Comparison of ENCODE assay signal across 8 mouse cellular contexts in the genomic region with DNA sequence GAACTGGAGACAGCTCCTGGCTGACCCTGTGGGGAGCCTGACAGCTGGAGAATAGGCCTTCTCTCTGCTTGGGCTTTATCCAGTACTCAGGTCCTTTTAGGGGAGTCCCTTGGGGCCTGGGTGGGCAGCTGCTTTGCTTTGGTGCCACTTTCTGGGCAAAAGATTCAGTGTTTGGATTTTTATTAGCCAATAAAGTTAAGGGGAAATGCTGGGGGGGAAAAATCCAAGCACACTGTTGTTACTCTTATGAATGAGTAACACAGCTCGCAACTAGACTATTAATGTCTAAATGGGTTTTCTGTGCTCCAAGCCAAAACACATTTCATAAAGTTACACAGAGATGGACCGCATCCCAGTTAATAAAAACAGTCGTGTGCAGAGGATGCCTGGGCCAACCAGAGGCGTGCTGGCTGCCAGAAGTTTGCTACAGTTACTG.
DNase-seq lines count a peak whose midpoint lies in the region; ATAC-seq lines count a peak whose summit lies in the region.

No protein-coding gene starts in this region.

- H3K27ac ChIP-seq in limb, embryonic 12.5 days = no peak overlapping the region
- H3K27ac ChIP-seq in limb, embryonic 10.5 days = no peak overlapping the region

- H3K9ac ChIP-seq in limb, embryonic 12.5 days (replicated peaks) = no peak overlapping the region

- ATAC-seq in cerebellum, adult (ENCODE audit: insufficient number of reproducible peaks, low FRiP score, low TSS enrichment) = no peak
- 0 out of 2 replicates have a peak, but pooled peaks have one; percentile 37 for ATAC-seq in limb, embryonic 12.5 days (ENCODE audit: insufficient number of reproducible peaks, insufficient read depth, low FRiP score, low TSS enrichment, low read depth)

- WGBS in limb, embryonic 12.5 days = 30% methylated on average over 4 of the region's 4 CpGs
- 89% methylated on average over 4 of the region's 4 CpGs for WGBS in limb, embryonic 10.5 days

- peaks cover 9% of the 10 kb centered on the region for H3K4me1 ChIP-seq in limb, embryonic 12.5 days (replicated peaks)
- no peaks in the 10 kb centered on the region for H3K4me1 ChIP-seq in limb, embryonic 10.5 days

- no peak overlapping the region for H3K4me2 ChIP-seq in limb, embryonic 12.5 days

- H3K4me3 ChIP-seq in limb, embryonic 12.5 days (replicated peaks) = no peak overlapping the region
- no peak overlapping the region for H3K4me3 ChIP-seq in limb, embryonic 10.5 days

- peak; percentile 16 to 33 for DNase-seq in cerebellum, postnatal 14 days
- DNase-seq in limb, embryonic 10.5 days (ENCODE audit: low spot score) = no peak
- DNase-seq in gastrocnemius, postnatal 10 days = peak; percentile 31
- peak; percentile 71 for DNase-seq in lung, postnatal 10 days
- no peak for DNase-seq in spleen, adult 18-20 months
- no peak for DNase-seq in embryo, embryonic 10.5 days (ENCODE audit: low spot score)

- H3K9me3 ChIP-seq in limb, embryonic 12.5 days = no peaks in the 10 kb centered on the region
- no peaks in the 10 kb centered on the region for H3K9me3 ChIP-seq in limb, embryonic 10.5 days (replicated peaks)

- H3K27me3 ChIP-seq in limb, embryonic 12.5 days = no peaks in the 10 kb centered on the region
- H3K27me3 ChIP-seq in limb, embryonic 10.5 days (ENCODE audit: low read depth, poor library complexity, severe bottlenecking) = no peaks in the 10 kb centered on the region

- no peaks in the 10 kb centered on the region for H3K36me3 ChIP-seq in limb, embryonic 12.5 days
- H3K36me3 ChIP-seq in limb, embryonic 10.5 days = no peaks in the 10 kb centered on the region

Comparison
In these comparisons a context has a peak if more than half of its experiments do, and no peak if none do; other contexts are left out.
1. DNase-seq: peak in cerebellum, postnatal 14 days (2 of 2), gastrocnemius, postnatal 10 days (single experiment) and lung, postnatal 10 days (single experiment); none in limb, embryonic 10.5 days (single experiment), spleen, adult 18-20 months (0 of 2) and embryo, embryonic 10.5 days (single experiment).